Mouse (Mus musculus) liver, postnatal 0 days (tissue): ENCODE results near the gene Foxo6.

Experiments
- CTCF ChIP-seq: sonication (generic); IDR thresholded peaks from 2 replicates; pipeline ENCODE4 v1.5.1; 2016; ENCODE audit warnings: antibody characterized with exemption, low read depth
- EP300 ChIP-seq: IDR thresholded peaks from 2 replicates; pipeline ENCODE4 v1.6.1; 2016; ENCODE audit warnings: antibody characterized with exemption, low read depth, mild to moderate bottlenecking

- TF ChIP-seq CTCF = peak; percentile 95
- no peak for TF ChIP-seq EP300
Measured at GRCm38 (mm10) chr4:120230256-120230649, 56.9 kb downstream of the Foxo6 start.
